Mouse (Mus musculus): Measurements from ENCODE around the gene Bckdha.

- TF ChIP-seq CTCF (IDR thresholded peaks at IDR 0.05; ENCODE audit: insufficient read depth, low read depth, low read length) = peak; percentile 49; the same call in 1 of the 2 replicates
- TF ChIP-seq POLR2A (IDR thresholded peaks at IDR 0.05; ENCODE audit: insufficient read depth, low read depth, low read length) = no peak
Measured at GRCm38 (mm10) chr7:25686680-25687531, 28.1 kb upstream of the Bckdha start, which contains the start of gene Tgfb1.

Data from olfactory bulb, adult 2 months (tissue).